Mouse (Mus musculus): ENCODE measurements around the gene Fbxl2.

DNA sequence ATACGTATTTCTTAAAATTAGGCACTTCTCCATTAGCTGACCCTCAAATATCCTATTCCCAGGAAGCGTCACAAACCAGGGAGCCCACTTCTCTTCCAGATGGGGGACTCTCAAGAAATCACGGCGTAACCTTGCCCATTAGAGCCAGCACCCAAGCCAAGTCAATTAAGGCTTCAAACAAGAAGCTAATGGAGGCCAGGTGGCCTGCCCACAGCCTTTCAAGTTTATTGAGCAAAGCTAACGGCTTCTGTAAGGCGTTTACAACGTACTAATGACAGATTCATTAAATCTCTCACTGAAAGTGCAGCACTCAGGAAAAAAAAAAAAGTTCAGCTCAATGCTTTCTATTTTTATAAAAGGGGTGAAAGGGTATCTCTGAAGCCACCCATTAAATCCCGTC lies 20.1 kb downstream of the Fbxl2 start:
- no peak for TF ChIP-seq MYOG (IDR thresholded peaks at IDR 0.05; ENCODE audit: control insufficient read depth in 1 of 3, insufficient read depth in 1 of 3, insufficient read length in 2 of 3, low read depth in 2 of 3)
- no peak for TF ChIP-seq POLR2A (IDR thresholded peaks at IDR 0.05; ENCODE audit: insufficient read length, low read depth)
- no peak for TF ChIP-seq MAX (IDR thresholded peaks at IDR 0.05; ENCODE audit: low read depth)
- no peak for TF ChIP-seq USF1 (IDR thresholded peaks at IDR 0.05; ENCODE audit: low read depth)
- TF ChIP-seq TCF12 (IDR thresholded peaks at IDR 0.05; ENCODE audit: insufficient read depth, poor library complexity, severe bottlenecking): no peak

All from myocyte (in vitro differentiated cells).